Mouse (Mus musculus) embryo, embryonic 11.5 days (tissue): Measurements from ENCODE around the gene Kcnab2.

ENCODE experiments used
- DNase-seq: peaks from one replicate; pipeline ENCODE4 v3.0.0-alpha.2; 2012; ENCODE audit warnings: low read depth, low spot score

Kcnab2 gene

DNA sequence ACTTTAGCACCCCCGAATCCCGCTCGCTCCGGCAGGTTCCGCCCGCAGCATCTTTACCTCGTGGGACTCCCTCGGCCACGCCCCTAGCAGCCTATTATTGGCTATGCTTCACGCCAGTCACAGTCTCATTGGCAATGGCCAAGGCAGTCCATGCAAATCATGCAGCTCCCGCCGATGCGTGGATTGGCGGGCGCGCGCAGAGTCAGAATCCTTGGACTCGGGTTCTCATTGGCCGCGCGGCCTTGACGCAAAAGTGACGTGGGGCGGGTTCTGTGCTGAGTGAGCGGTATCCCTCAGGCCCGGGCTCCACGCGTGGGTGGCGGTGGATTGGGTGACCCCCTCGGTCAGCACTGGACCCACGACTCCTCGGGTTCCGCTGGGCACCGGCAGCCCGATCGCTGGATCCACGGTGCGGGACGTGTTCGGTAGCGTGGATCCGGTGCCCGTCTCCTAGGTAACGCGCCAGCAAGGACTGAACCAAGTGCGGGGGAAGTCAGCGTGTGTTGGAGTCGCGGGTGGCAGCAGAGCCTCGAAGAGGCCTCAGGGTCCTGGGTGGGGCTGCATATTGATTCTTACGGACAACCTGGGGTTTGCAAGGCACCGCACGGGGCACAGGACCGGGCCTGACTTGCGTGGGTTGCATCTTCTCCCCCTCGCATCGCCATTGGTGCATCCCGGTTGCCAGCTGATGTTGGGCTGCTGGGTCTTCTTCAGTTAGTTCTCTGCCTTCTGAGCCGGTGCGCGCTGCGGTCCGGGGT, at the start of gene Kcnab2:
TSS of gene Kcnab2 (minus strand) at position 406 of the 758 bp plus-strand sequence.
- DNase-seq, result peak; percentile 96

DNA sequence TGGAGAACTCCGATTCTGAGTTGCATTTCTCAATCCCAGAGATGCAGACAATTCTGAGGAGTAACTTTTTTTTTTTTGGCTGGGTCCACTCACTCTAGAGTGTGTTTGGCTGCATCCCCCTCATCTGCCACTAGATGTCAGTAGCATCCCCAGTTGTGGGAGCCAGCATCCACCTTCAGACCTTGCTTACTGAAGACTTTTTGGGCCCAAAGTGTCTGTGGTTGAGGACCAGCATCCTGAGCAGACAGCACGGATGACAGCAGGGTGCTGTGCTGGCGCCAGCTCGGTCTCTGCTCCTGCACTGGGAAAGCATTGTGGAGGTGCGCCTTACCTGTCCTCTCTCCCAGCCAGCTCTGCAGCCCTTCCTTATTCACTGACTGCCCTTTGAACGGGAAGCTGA, 42.4 kb upstream of the Kcnab2 start:
- DNase-seq, result peak; percentile 62

DNA sequence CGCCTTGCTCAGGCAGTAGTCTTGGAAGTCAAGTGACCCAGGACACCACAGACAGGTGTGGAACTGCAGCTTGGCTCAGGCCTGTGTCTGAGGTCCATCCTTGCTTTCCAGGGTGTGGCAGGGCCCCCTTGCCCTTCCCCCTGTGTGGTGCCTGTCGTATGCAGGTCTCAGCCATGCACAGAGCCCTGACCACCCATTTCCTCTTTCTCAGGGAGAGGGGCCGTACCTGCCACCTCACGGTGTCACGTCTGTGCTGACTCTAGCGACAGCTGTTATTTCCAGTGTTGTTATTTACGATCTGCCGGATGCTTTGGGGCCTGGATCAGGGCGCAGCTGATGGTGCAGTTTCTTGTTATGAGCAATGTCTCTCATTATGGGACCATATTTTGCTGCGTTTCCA, 41.4 kb upstream of the Kcnab2 start:
- no peak for DNase-seq

DNA sequence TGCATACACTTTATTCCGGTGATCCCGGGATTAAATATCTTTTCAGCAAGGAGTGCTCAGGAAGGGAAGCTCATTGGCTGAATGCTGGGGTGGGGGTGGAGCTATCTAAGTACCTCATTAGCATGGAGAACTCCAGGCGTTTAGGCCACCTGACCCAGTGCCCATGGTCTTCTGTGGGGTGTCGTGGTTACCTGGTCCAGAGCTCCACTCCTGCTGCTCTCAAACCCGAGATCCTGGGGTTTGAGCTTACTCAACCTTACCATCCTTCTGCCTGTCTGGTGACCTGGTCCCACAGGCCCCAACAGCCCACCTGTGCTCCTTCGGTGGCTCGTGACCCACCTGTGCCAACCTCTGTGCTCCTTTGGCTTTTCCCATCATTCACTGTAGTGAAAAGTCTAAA, 37.2 kb upstream of the Kcnab2 start:
- DNase-seq, result no peak

DNA sequence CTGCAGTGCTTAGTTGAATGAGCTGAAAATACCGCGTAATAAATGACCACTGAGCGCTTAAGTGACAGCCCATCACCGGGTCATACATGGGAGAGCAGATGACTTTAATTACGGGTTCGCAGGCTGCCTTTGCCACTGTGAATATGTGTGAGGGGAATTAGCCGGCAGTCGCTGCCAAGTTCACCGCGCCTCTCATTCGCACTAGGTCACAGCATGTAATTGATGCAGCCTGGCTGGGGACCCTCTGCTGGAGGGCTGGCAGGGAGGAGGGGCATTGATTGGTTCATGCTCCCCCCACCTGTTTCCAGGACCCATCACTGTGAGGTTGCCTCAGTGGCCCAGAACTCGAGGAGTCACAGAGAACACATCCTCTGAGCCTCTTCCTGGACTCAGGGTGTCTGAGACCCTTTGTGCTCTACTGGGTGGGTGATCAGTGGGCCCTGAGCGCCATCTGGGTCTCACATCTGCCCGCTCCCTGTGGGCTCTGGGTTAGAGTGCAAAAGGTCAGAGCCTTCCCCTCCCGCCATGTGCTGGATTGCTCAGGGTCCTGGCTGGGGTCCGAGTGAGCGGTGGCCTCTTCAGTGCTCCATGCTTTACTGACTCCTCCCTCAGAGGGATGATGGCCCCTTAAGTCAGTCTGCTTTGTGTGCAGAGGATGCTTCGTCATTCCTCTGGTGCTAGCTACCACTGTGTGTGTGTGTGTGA, 34.7 kb upstream of the Kcnab2 start:
- no peak for DNase-seq

DNA sequence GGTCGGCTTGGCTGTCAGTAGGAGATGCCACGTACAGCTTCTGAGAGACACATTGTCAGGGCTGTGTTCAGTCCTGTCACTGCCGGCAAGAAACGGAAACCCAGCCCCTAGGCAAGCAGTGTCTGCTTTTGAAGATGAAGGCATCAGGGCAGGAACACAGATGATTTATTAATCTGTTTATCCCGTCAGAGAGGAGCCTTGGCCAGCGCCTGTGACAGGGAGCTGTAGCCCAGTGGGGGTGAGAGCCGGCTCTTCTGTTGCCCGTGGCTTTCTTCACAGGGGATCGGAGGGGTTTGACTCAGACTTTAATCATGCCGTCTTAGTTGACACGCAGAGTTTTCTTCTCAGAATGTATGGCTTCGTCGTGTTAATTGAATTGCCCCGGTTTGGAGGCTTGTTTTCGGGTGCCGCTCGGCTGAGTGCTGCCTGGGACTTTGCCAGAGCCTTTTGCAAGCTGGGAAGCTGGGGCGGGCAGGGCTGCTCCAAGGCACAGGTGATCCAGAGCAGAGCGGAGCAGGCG, 16.7 kb upstream of the Kcnab2 start:
- DNase-seq, result no peak

DNA sequence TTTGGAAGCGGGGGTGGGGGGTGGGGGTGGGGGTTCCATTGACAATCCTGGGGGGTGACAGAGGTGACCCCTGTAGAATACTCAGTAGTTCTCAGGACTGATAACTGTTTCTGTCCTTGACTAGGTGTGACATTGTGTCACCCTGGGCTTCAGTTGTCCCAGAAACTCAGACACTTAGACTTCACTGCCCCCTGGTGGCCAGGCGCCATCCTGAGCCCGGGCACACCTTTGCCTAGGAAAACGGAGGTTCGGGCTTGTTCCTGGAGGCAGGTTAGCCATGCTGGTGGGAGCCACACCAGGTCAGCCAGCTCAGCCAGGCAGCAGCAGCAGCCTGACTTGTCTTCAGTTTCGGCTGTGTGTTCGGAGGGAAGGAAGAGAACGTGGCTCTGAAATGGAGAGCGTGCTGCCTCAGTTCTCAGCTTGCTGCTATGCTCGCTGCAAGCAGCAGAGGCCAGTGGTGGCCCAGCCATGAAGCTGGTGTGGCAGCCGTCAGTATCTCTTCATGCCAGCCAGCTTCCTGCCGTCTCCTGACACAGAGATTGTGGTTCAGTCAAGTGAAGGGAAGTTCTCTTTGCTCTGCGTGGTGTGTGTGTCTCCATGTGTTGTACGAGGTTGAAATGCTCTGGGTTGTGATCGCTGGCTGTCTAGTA, 13.7 kb upstream of the Kcnab2 start:
- no peak for DNase-seq

DNA sequence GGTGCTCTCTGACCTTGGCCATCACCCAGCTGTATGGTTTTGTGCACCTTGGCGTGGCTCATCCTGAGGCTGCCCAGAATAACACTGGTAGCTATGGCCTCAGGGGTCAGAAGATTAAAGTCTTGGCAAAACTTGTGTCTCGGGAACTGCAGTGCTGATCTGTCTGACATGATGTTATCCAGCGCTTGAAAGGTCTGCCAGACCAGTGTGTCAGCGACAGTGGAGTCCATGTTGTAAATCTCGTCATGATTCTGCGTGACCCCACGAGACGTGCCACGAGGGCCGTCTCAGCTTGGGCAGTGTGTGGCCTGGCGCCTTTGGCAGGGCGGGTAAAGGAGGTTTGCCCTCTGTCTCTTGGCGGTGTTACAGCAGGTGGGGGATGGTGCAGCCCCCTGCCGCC, 12.6 kb upstream of the Kcnab2 start:
- DNase-seq, result no peak

DNA sequence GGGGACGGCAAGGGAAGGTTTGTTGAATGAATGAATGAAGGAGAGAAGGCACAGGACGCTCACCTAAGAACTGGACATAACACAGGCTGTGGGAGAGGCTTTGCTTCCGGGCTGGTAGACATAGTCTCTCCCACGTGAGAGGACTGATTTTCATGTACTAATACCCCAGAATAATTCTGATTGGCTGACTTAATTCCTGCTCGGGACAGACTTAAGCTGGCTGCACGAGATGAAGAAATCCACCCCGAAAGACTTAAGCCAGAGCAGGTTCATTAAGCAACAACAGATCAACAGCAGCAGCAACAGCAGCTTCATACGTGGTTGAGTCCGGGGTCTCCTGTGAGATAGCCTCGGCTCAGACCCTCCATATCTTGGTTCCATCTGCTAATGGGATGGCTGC, 10.4 kb upstream of the Kcnab2 start:
- DNase-seq, result no peak

DNA sequence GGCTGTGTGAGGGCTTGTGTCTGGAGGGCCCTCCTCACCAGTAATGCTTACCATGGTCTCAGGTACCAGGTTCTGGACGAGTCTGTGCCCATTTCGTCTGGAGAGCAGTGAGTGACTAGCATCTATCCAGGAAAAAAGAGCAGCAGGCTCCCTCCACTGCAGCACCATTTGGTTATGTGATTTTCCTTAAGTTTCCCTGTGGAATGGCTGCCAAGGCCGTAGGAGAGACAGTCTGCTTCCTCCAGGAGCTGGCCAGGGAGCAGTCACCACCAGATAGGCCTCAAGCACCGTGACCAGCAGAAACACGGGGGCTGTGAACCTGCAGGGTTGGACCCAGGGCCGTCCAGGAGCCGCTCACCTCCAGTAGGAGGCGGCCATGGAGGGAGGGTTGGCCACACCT, 2.8 kb upstream of the Kcnab2 start:
- no peak for DNase-seq

DNA sequence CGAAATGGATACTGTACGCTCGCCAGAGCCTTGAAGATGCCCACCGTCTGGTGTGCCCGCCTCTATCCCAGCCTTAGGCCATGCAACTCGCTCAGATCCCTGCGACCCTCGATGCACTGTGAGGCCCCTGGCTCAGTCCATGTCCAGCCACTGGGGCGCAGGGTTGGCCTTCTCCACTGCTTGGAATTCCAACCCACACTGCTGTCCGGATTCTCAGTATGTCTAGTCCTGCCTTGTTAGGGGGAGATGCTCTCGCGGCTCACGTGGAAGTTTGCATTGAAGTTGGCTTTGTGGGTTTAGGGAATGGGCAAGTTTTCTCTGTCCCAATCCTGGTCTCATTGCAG, 525 bp upstream of the Kcnab2 start:
- DNase-seq, result no peak

DNA sequence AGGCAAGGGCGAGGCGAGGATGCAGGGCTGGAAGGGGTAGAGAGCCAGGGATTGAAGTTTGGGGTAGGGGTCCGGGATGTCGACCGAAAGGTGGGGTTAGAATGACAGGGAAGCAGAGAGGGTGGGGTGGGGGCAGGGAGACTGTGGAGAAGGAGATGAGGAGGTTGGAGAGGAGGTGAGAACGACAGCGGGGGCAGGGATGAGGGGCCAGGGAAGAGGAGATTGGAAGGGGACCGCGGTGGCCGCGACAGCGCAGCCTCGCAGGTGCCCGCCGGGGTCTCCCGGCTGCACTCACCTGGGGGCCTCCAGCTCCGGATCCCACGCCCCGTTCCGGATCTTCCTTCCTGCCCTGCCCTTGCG, 585 bp downstream of the Kcnab2 start:
- no peak for DNase-seq

DNA sequence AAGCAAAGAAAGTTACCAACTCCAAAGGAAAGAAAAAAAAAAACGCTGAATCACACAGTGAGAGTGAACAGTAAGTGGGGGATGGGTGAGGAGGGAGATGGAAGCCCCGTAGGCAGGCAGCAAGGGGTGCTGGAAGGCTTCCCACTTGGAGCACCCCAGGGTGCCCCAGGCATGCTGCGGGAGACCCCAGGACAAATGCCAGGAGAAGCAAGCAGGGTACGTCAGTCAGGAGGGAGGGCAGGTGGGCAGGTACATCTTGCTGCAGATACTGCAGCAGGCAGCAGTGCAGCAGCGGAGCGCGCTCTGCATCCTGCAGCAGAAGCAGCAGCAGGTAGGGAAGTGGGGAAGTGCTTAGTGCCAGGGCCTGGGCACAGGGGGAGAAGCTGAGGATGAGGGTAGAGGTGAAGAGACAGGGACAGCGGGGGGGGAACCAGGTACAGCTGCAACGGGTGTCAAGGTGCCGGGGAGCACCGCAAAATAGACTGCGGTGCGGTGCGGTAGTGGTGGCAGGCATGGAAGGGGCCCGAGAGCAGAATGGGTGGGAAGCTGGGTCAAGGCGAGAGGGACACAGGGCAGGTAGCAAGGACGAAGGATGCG, 1.1 kb downstream of the Kcnab2 start, which contains the start of gene Nphp4:
TSS of gene Nphp4 (plus strand) at position 280 of the 597 bp plus-strand sequence.
- DNase-seq, result no peak

DNA sequence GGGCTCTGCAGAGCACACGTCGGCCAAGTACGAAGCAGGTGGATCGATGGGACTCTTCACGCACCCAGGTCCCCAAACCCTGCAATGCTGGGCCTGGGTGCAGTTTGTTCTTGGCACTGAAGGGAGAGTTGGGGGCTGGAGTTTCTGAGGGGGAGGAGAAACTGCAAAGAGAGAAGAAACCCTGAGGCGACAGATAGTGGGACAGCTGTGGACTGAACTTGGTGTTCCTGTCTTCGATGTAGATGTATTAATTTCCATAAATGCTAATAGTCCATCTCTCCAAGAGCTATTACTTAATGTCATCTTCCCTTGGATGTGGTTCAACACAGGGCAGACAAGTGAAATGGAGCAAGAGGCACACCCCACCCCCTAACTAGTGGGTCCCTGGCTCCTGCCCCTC, 1.7 kb downstream of the Kcnab2 start:
- DNase-seq, result no peak

DNA sequence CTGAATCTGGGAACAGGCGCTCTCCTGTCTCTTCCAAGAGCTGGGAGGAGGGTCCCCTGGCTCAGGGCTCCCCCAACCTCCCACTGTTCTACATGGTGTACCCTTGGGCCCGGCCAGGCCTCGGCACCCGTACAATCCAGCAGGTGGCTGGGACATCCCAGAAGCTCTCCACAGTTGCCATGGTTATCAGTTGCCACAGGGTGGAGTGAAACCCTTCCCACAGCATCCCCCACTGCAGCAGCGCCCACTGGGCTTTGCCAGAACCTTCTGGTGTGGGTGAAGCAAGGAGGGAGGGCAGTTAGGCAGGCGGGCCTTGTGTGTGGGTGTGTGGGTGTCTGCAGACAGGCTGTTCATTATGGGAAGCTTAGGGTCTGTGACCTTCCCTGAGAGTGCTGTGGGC, 9.7 kb downstream of the Kcnab2 start:
- DNase-seq, result no peak

DNA sequence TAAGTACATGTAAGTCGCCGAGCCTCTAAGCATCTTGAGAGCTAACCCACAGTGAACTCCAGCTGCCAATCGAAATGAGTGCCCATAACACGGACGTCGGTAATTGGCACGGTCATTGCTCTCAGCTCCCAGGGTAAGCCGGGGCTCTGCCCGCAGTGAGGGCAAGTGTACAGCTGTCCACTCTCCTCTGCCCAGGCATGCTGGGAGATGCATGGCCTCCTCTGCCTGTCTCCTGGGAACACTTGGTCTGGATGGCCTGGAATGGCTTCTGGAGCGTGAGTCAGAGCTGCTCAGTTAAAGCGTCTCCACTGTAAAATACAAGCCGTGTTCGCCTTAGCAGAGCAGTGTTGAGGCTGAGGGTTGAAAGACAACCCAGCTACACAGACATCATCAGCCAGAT, 11.1 kb downstream of the Kcnab2 start:
- DNase-seq, result no peak

DNA sequence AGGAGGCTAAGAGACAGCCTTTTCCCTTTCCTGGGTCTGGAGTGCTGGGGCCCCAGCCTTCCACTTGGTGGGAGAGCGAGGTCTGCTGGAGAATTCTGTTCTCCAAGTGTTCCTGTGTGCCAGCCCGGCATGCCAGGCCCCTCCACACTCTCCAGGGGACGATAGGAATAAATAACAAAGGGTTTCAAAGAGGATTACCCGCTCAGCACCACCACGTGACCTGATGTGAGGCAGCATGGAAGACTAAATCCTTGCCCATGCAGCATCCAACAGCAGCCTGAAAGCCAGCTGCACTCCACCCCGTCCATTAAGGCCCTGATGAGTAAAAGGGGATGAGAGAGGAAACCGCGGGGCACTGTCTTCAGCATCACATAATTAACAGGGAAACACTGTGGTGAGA, 12.6 kb downstream of the Kcnab2 start:
- no peak for DNase-seq

DNA sequence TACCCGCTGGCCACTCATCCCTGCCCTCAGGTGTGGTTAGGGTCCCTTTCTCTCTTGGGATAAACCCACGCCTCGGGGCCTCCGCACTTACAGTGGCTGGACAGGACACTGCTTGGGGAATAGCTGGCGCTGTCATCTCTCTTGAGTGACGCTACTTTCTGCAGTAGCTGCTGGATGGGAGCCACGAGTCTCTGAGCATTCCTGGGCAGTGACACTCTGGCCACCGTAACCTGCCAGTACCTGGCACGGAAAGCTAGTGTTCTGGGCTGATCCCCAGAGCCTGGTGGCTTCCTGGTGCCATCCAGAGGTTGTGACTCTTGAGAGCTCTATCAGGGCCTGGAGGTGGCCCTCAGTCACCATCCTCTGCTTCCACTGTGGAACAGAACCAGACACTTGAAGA, 14.5 kb downstream of the Kcnab2 start:
- DNase-seq, result no peak

DNA sequence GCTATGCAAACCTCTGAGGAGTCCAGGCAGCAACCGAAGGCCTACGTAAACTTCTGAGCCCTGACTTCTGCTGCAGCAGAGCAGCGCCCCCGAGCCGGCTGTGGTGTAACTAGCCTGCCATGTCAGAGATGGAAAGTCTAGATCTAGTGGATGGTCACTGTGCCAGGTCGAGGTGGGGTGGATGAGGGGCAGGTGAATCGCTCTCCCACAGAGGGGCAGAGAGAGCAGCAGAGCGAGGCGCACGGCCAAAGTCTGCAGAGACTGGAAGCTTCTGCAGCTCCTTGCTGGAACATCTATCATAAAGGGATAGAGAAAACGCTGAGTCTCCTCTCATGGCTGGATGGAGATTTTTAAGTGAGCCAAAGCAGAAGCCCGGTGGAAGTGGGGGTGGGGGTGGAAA, 15.2 kb downstream of the Kcnab2 start:
- no peak for DNase-seq

DNA sequence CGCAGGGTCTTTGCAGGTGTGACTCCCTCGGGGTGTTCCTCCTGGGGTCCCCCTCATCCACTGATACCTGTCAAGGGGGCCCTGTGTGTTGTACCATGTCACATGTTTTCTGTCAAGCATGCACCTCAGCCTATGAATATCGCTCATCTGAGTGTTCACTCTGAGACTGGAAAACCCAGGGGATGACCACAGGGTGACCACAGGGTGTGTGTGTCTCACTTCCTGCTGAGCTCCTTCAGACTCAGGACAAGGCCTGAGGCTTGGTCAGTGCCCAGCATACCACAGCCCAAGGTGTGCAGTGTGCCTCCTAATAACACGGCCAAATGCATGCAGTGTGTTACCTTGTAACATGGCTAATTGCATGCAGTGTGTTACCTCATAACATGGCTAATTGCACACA, 20.0 kb downstream of the Kcnab2 start:
- no peak for DNase-seq

DNA sequence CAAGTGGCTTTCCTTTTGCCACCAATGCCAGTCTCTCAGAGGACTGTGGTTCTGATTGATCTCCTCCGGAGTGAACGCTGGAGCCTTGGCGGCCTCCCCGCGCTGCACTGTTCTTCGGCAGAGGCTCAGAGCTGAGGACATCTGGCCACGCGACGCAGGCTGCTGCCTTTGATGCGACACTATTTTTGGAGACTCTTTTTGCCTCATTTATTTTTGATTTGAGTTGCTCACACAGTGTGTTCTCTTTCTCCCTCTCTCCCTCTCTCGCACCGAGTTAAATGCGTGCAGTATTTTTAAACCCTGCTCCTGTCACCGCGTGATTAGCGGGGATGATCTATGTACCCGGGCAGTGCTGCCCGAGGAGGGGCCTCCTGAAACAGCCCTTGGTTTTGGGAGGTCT, 21.1 kb downstream of the Kcnab2 start:
- DNase-seq, result no peak

DNA sequence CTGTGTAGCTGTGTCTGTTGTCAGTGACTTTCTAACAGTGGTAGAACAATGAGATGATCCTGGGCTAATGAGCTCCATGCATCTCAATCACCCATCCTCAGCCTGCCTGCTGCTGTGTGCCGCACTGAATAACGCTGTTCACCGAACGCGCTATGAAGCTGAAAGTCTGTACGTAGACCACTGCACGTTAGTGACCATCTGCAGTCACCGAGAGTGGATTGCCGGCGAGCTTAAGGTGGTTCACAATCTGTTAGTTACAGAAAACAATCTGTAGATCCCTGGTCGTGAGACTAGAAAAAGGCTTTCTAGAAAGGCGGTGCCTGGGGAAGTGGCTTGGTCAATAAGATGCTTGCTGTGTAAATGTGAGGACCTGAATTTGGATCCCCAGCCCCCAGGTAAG, 23.5 kb downstream of the Kcnab2 start:
- no peak for DNase-seq
